Mouse (Mus musculus) kidney, postnatal 0 days (tissue): ENCODE data around the gene Nbea. TPM values are rescaled to one million over a fixed set of nuclear protein-coding genes. Genes with fewer than 3 reads are reported as not detected.

Source experiments
- ATAC-seq: fragments of 200-750 bp; cut with Nextera tagmentation; replicated peaks from 2 replicates; pipeline ENCODE4 v1.8.0; 2017; ENCODE audit warnings: low read depth, moderate number of reproducible peaks, moderate TSS enrichment, moderate library complexity; ENCODE audit not compliant: low FRiP score
- DNase-seq: peaks from one replicate; pipeline ENCODE4 v3.0.0-alpha.2; 2016; ENCODE audit warnings: low spot score
- H3K27ac ChIP-seq: fragments of 300-500 bp; sonication (generic); 2 replicates; pipeline ENCODE4 v1.5.1; 2014; ENCODE audit warnings: mild to moderate bottlenecking
- H3K27me3 ChIP-seq: fragments of 300-500 bp; sonication (generic); 2 replicates; pipeline ENCODE4 v1.6.1; 2014; ENCODE audit warnings: low read length, mixed read lengths; ENCODE audit not compliant: insufficient read depth
- H3K36me3 ChIP-seq: fragments of 300-500 bp; sonication (generic); 2 replicates; pipeline ENCODE4 v1.6.1; 2014; ENCODE audit warnings: low read length, mixed read lengths; ENCODE audit not compliant: insufficient read depth
- H3K4me1 ChIP-seq: fragments of 300-500 bp; sonication (generic); replicated peaks from 2 replicates; pipeline ENCODE4 v1.6.1; 2014; ENCODE audit warnings: antibody characterized with exemption, low read length, mixed read lengths; ENCODE audit not compliant: insufficient read depth
- H3K4me2 ChIP-seq: fragments of 300-500 bp; sonication (generic); 2 replicates; pipeline ENCODE4 v1.6.1; 2014; ENCODE audit warnings: mild to moderate bottlenecking, low read length, moderate library complexity, mixed read lengths
- H3K4me3 ChIP-seq: fragments of 300-500 bp; sonication (generic); replicated peaks from 2 replicates; pipeline ENCODE4 v1.5.1; 2014; ENCODE audit warnings: low read depth, low read length
- H3K9ac ChIP-seq: fragments of 300-500 bp; sonication (generic); 2 replicates; pipeline ENCODE4 v1.6.1; 2014; ENCODE audit warnings: low read depth, low read length
- H3K9me3 ChIP-seq: fragments of 300-500 bp; sonication (generic); replicated peaks from 2 replicates; pipeline ENCODE4 v1.6.1; 2016; ENCODE audit warnings: low read length, inconsistent platforms, mixed read lengths
- CTCF ChIP-seq: IDR thresholded peaks from 2 replicates; pipeline ENCODE4 v1.5.1; 2016; ENCODE audit warnings: antibody characterized with exemption, low read depth, mild to moderate bottlenecking, moderate library complexity
- WGBS: fragments of 180-500 bp; shearing (Covaris S2); extraction: QIAGEN DNeasy Blood & Tissue Kit; methylation state at CpG from one replicate; pipeline ENCODE4 v1.1.7; 2014; 5-methylcytosine and 5-hydroxymethylcytosine counted together
- polyA plus RNA-seq: library from polyadenylated mRNA; unstranded; fragments of >200 nt; fragmentation: Nextera tagmentation; extraction: Ambion mirVana; gene quantifications from 2 replicates; pipeline ENCODE4 v1.2.1, GENCODE M21; 2015

Nbea gene
- polyA plus RNA-seq, 1 experiment from 2014 or later: 8.6 TPM

- no peaks in the 10 kb centered on the region for H3K9me3 ChIP-seq
- H3K4me1 ChIP-seq: 0 out of 2 replicates have a peak, but pooled peaks cover 16% of the 10 kb centered on the region
- H3K27me3 ChIP-seq: peaks cover 51% of the 10 kb centered on the region
- WGBS: 78% methylated on average over 4 of the region's 4 CpGs
- no peak overlapping the region for H3K27ac ChIP-seq
- no peak overlapping the region for H3K4me2 ChIP-seq
- no peaks in the 10 kb centered on the region for H3K36me3 ChIP-seq
- H3K4me3 ChIP-seq: no peak overlapping the region
- H3K9ac ChIP-seq: no peak overlapping the region
- DNase-seq (peak; percentile 8), ATAC-seq (no peak)
- no peak for TF ChIP-seq CTCF
Measured at GRCm38 (mm10) chr3:55785266-55785980, 398.1 kb downstream of the Nbea start.

GRCm38 (mm10) chr3:55784101-55784500 is 399.4 kb downstream of the Nbea start:
- Histone ChIP-seq H3K9ac (no peak overlapping the region), H3K9me3 (no peaks in the 10 kb centered on the region), H3K27ac (no peak overlapping the region), H3K4me1 (0 out of 2 replicates have a peak, but pooled peaks cover 21% of the 10 kb centered on the region), H3K4me2 (peak overlapping the region; percentile 53), H3K36me3 (no peaks in the 10 kb centered on the region), H3K27me3 (peaks cover 62% of the 10 kb centered on the region), H3K4me3 (peak overlapping the region; percentile 28; the same call in 1 of the 2 replicates)
- 36% methylated on average over 7 of the region's 7 CpGs for WGBS
- TF ChIP-seq CTCF: no peak
- ATAC-seq (no peak), DNase-seq (peak; percentile 1)

- ATAC-seq (no peak), DNase-seq (peak; percentile 33)
- 21% methylated on average over 45 of the region's 45 CpGs for WGBS
- no peak overlapping the region for H3K9ac ChIP-seq
- no peaks in the 10 kb centered on the region for H3K36me3 ChIP-seq
- H3K4me3 ChIP-seq: peak overlapping the region; percentile 28
- H3K4me1 ChIP-seq: 0 out of 2 replicates have a peak, but pooled peaks cover 21% of the 10 kb centered on the region
- TF ChIP-seq CTCF: no peak
- no peak overlapping the region for H3K27ac ChIP-seq
- H3K4me2 ChIP-seq: peak overlapping the region; percentile 53
- no peaks in the 10 kb centered on the region for H3K9me3 ChIP-seq
- peaks cover 63% of the 10 kb centered on the region for H3K27me3 ChIP-seq
Measured at GRCm38 (mm10) chr3:55783171-55784081, 400.1 kb downstream of the Nbea start.

- H3K4me1 ChIP-seq: 0 out of 2 replicates have a peak, but pooled peaks cover 21% of the 10 kb centered on the region
- H3K27ac ChIP-seq: no peak overlapping the region
- no peaks in the 10 kb centered on the region for H3K9me3 ChIP-seq
- peaks cover 66% of the 10 kb centered on the region for H3K27me3 ChIP-seq
- WGBS: 14% methylated on average over 22 of the region's 22 CpGs
- DNase-seq (peak; percentile 16), ATAC-seq (no peak)
- no peak overlapping the region for H3K9ac ChIP-seq
- peak overlapping the region; percentile 53 for H3K4me2 ChIP-seq
- no peak for TF ChIP-seq CTCF
- H3K36me3 ChIP-seq: no peaks in the 10 kb centered on the region
- peak overlapping the region; percentile 28 for H3K4me3 ChIP-seq
Measured at GRCm38 (mm10) chr3:55782771-55783170, 400.7 kb downstream of the Nbea start.

GRCm38 (mm10) chr3:55782056-55782687 is 401.3 kb downstream of the Nbea start, which contains the start of gene Mab21l1:
Gene Mab21l1, plus strand, starts transcription at chr3:55782510.
- 24% methylated on average over 16 of the region's 16 CpGs for WGBS
- Histone ChIP-seq H3K9ac (no peak within 1 kb of the TSS), H3K27ac (no peak within 1 kb of the TSS), H3K36me3 (no peaks in the 10 kb centered on the region), H3K9me3 (no peaks in the 10 kb centered on the region), H3K4me1 (0 out of 2 replicates have a peak, but pooled peaks cover 21% of the 10 kb centered on the region), H3K4me3 (peak within 1 kb of the TSS; percentile 28), H3K27me3 (peaks cover 67% of the 10 kb centered on the region), H3K4me2 (peak within 1 kb of the TSS; percentile 53)
- no peak for TF ChIP-seq CTCF
- peak; percentile 35 for DNase-seq
- no peak for ATAC-seq
